Mouse (Mus musculus) megakaryocyte-erythroid progenitor cell, adult 5-6 weeks (primary cell): Measurements from ENCODE around the gene Ffar2. TPM values are rescaled to one million over a fixed set of nuclear protein-coding genes. Genes with fewer than 3 reads are reported as not detected.

Experiments used
- ATAC-seq: replicated peaks from 2 replicates; pipeline ENCODE4 v1.8.0; 2016; ENCODE audit warnings: mild to moderate bottlenecking, inconsistent platforms; ENCODE audit not compliant: severe bottlenecking, poor library complexity, low FRiP score, low TSS enrichment
- total RNA-seq, 2 experiments: library from RNA; stranded (forward) in 1 of 2; stranded (reverse) in 1 of 2; fragments of 200-1000, 215-1000 nt in 1 of 2; fragments of >200 nt in 1 of 2; fragmentation: Nextera tagmentation in 1 of 2; gene quantifications; 2 replicates each; pipeline ENCODE4 v1.2.3; 2014 to 2017

Gene Ffar2
- total RNA-seq, 2 experiments from 2014 or later = 0.20 to 1.7 TPM

- no peak for ATAC-seq
Measured at GRCm38 (mm10) chr7:30826660-30827059, 3.1 kb upstream of the Ffar2 start.

GRCm38 (mm10) chr7:30824306-30824705 lies 731 bp upstream of the Ffar2 start:
- ATAC-seq = no peak

GRCm38 (mm10) chr7:30821532-30821931 lies 2.0 kb downstream of the Ffar2 start:
- ATAC-seq = no peak

GRCm38 (mm10) chr7:30820854-30821445 lies 2.6 kb downstream of the Ffar2 start:
- ATAC-seq = no peak

GRCm38 (mm10) chr7:30820131-30820530 lies 3.4 kb downstream of the Ffar2 start:
- ATAC-seq = no peak

GRCm38 (mm10) chr7:30812291-30812807 lies 11.2 kb downstream of the Ffar2 start:
- ATAC-seq = no peak

- ATAC-seq = peak; percentile 61
Measured at GRCm38 (mm10) chr7:30811757-30812290, 11.8 kb downstream of the Ffar2 start.

- ATAC-seq = 0 out of 2 replicates have a peak, but pooled peaks have one; percentile 50
Measured at GRCm38 (mm10) chr7:30810319-30810718, 13.3 kb downstream of the Ffar2 start.

- peak; percentile 61; the same call in 1 of the 2 replicates for ATAC-seq
Measured at GRCm38 (mm10) chr7:30805924-30806323, 17.7 kb downstream of the Ffar2 start.

- no peak for ATAC-seq
Measured at GRCm38 (mm10) chr7:30804026-30804715, 19.4 kb downstream of the Ffar2 start.

GRCm38 (mm10) chr7:30803256-30803655 lies 20.3 kb downstream of the Ffar2 start:
- ATAC-seq = no peak

- ATAC-seq = no peak
Measured at GRCm38 (mm10) chr7:30800653-30801052, 22.9 kb downstream of the Ffar2 start.

GRCm38 (mm10) chr7:30796790-30797189 lies 26.8 kb downstream of the Ffar2 start:
- no peak for ATAC-seq

GRCm38 (mm10) chr7:30794921-30795320 lies 28.7 kb downstream of the Ffar2 start:
- no peak for ATAC-seq

- ATAC-seq = no peak
Measured at GRCm38 (mm10) chr7:30791921-30792320, 31.7 kb downstream of the Ffar2 start.

GRCm38 (mm10) chr7:30790141-30790540 lies 33.4 kb downstream of the Ffar2 start:
- ATAC-seq = no peak

- ATAC-seq = no peak
Measured at GRCm38 (mm10) chr7:30787377-30788022, 36.1 kb downstream of the Ffar2 start, which contains the start of gene Krtdap. Gene Krtdap, plus strand, starts transcription at chr7:30787896.

- no peak for ATAC-seq
Measured at GRCm38 (mm10) chr7:30785721-30786546, 37.6 kb downstream of the Ffar2 start.

- ATAC-seq = no peak
Measured at GRCm38 (mm10) chr7:30785154-30785553, 38.4 kb downstream of the Ffar2 start.
